Mouse (Mus musculus): Measurements from ENCODE around the gene Npy2r.

Gene Npy2r

GRCm38 (mm10) chr3:82547908-82548721 is at the start of gene Npy2r:
Gene Npy2r, minus strand, starts transcription at chr3:82548084.
- DNase-seq = peak; percentile 35 to 50

GRCm38 (mm10) chr3:82557786-82558185 is 9.9 kb upstream of the Npy2r start:
- no peak for DNase-seq

- no peak for DNase-seq
Observed at GRCm38 (mm10) chr3:82556311-82556828, 8.5 kb upstream of the Npy2r start.

- no peak for DNase-seq
Observed at GRCm38 (mm10) chr3:82549932-82550331, 2.0 kb upstream of the Npy2r start.

GRCm38 (mm10) chr3:82548753-82549152 is 869 bp upstream of the Npy2r start:
- DNase-seq = peak in 1 of 2 experiments; percentile 4

- no peak for DNase-seq
Observed at GRCm38 (mm10) chr3:82541449-82541848, 6.4 kb downstream of the Npy2r start.

- DNase-seq = no peak
Observed at GRCm38 (mm10) chr3:82539951-82540350, 7.9 kb downstream of the Npy2r start.

- DNase-seq = no peak
Observed at GRCm38 (mm10) chr3:82524792-82525191, 23.1 kb downstream of the Npy2r start.

- DNase-seq = no peak
Observed at GRCm38 (mm10) chr3:82498006-82498405, 49.9 kb downstream of the Npy2r start.

All from kidney, postnatal 4 days (tissue).